Mouse (Mus musculus) bone marrow macrophage, adult 2 months (primary cell): ENCODE data around the gene Spag16.

Experiments used
- CTCF ChIP-seq: IDR thresholded peaks from 2 replicates; pipeline ENCODE4 v1.5.1; 2012; ENCODE audit warnings: low read depth, mild to moderate bottlenecking, low read length, moderate library complexity
- POLR2A ChIP-seq: IDR thresholded peaks from 2 replicates; pipeline ENCODE4 v1.6.1; 2012; ENCODE audit warnings: mild to moderate bottlenecking, low read depth, low read length, borderline replicate concordance

- TF ChIP-seq CTCF (no peak), POLR2A (no peak)
Observed at GRCm38 (mm10) chr1:70116212-70116982, 289.6 kb downstream of the Spag16 start.
